Mouse (Mus musculus) kidney, adult 2 months (tissue): ENCODE data around the gene Tbc1d17.

Experiments used
- CTCF ChIP-seq: fragments of 200-500 bp; conservative IDR thresholded peaks from 2 replicates; pipeline ENCODE4 v1.5.1; 2011; ENCODE audit warnings: low read depth, mild to moderate bottlenecking, control low read depth, low read length, moderate library complexity, mixed read lengths; ENCODE audit not compliant: insufficient read depth, insufficient read length
- POLR2A ChIP-seq: fragments of 200-500 bp; IDR thresholded peaks from one replicate; pipeline ENCODE4 v1.6.1; 2011; ENCODE audit warnings: low read depth, low read length, control low read depth

GRCm38 (mm10) chr7:44888256-44889105, 39.6 kb upstream of the Tbc1d17 start:
- TF ChIP-seq POLR2A, result no peak
- no peak for TF ChIP-seq CTCF
